Mouse (Mus musculus): ENCODE measurements around the gene Il6.
A peak's percentile ranks its signal among the peaks of the same experiment; 100 is the strongest.
"Not testable (repeated sequence)": the region's sequence is repeated elsewhere in the genome, so short reads cannot be mapped to it uniquely, and the experiment has no call there.

Il6 gene

DNA sequence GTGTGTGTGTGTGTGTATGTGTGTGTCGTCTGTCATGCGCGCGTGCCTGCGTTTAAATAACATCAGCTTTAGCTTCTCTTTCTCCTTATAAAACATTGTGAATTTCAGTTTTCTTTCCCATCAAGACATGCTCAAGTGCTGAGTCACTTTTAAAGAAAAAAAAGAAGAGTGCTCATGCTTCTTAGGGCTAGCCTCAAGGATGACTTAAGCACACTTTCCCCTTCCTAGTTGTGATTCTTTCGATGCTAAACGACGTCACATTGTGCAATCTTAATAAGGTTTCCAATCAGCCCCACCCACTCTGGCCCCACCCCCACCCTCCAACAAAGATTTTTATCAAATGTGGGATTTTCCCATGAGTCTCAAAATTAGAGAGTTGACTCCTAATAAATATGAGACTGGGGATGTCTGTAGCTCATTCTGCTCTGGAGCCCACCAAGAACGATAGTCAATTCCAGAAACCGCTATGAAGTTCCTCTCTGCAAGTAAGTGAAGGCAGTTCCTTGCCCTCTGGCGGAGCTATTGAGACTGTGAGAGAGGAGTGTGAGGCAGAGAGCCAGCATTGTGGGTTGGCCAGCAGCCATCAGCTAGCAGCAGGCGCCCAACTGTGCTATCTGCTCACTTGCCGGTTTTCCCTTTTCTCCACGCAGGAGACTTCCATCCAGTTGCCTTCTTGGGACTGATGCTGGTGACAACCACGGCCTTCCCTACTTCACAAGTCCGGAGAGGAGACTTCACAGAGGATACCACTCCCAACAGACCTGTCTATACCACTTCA, at the start of gene Il6:
TSS of gene Il6 (plus strand) at position 389 of the 778 bp plus-strand sequence.
- peak; percentile 75 to 80 for DNase-seq (ENCODE audit: low spot score in 2 of 2)

DNA sequence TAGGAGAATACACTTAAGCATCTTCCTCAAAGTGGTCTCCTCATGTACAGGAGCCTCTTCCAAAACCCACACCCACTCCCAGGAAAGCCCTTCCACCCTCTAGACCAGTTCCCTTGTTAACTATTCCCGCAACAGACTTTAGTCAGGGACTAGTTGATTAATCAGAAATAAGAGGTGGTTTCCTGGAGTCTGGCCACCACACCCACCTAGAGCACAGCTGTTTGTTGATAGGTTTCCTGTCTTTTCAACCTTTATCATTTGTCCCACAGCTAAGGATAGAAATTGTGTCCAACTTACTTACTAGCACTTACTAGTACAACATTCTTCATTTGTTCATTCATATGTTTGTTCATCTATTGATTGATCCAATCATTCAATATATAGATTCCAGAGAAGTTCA, 49.4 kb upstream of the Il6 start:
- DNase-seq (ENCODE audit: low spot score in 2 of 2): no peak

DNA sequence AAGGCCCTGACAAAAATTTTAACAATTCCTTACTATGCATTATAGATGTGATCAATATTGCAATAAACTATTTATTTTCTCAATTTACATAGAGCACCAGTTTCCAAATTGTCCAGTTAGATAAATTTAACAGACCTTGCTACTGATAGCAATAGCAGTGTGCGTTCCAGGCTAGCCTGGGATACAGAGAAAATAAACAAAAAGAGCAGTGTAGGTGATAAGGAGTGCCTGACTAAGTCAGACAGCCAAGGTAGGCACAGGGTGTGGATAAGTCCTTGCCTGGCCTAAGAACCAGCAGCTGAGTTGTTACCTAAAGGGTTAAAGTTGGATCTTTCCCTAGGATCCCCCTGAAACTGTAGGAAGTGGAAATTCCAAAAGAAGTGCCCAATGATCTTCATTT, 42.7 kb upstream of the Il6 start:
- no peak for DNase-seq (ENCODE audit: low spot score in 2 of 2)

DNA sequence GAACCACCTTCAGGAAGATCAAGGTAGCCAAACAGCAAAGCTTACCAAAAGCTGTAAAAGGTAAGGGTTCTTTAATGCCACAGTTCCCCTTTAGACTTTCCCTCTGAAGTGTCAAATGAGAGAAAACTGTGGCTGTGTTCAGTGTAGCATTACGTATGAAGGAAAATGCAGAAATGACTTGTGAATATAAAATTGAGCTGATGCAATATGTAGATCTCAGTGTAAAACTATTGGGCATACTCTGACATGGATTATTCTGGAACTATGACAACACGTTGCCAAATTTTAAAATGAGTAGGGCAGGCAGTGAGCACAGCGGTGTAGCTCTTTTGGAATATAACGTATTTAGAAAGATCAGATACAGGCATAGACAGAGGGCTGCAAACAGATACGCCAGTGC, 40.1 kb upstream of the Il6 start:
- no peak for DNase-seq (ENCODE audit: low spot score in 2 of 2)

DNA sequence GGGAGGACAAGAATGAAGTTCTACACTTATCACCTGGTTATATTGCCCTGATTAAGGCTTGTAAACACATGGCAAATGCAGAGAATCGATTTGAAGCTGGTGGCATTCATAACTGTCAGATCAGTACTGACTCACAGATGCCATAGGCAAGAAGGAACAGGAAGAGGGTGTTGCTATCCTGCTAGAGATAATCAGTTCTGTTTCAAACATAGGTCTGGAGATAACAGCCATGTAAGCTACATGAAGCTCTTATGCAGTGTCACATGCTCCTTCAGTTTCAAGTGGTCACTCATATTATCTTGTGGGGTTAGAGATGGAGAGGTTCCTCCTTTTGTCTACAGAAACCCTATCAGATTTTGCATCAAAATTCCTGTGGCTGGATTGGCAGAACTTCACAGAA, 39.4 kb upstream of the Il6 start:
- no peak for DNase-seq (ENCODE audit: low spot score in 2 of 2)

DNA sequence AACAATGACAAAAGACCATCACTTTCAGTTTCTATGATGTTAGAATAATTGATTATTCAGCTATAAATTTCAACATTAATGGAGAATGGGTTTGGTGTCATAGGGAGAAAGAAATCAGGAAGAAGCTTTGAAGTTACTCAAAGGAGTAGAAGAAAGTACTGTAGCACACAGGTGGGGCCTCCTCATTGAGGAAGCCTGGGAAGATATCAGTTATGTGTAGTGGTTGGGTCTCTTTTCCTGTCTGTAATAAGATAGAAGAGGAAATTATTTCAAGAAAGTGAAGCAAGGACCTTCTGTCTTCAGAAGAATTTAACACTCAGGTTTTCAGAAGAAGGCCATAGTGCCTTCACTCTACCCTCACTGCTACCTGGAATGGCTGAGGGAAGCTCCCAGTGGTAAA, 38.8 kb upstream of the Il6 start:
- DNase-seq (ENCODE audit: low spot score in 2 of 2): no peak

DNA sequence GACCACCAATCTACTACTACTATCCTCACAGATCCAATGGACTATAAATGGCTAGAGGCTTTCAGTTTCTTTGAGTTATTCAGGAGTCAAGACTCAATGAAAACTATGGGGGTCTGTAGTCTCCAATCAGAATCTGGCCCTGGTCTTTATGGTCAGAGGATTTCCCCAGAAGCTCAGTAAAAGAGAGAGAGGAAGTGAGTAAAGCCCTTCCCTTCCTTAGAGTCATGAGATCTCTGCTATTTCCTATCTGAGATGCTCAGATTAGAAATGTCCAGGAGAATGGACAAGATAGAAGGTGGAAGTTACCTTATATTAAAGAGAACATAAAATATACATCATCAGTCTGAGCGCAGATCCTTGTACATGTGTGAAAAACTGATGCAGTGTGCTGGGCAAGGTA, 19.3 kb upstream of the Il6 start:
- DNase-seq (ENCODE audit: low spot score in 2 of 2): no peak

DNA sequence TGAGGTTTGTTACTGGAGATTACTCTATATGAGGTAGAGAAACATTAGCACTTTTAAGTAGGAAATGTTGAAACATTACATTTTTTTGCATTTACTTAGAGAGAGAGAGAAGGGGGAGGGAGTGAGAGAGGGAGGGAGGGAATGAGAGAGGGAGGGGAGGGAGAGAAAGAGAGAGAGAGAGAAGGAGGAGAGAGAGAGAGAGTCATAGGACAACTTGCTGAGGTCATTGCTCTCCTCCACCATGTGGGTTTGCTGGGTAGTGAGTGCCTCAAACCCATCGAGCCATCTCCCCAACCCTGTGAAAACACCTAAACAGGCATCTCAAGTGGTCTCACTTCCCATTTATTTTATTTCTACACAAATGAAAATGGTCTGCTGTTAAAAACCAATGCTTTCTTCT, 18.6 kb upstream of the Il6 start:
- no peak for DNase-seq (ENCODE audit: low spot score in 2 of 2)

DNA sequence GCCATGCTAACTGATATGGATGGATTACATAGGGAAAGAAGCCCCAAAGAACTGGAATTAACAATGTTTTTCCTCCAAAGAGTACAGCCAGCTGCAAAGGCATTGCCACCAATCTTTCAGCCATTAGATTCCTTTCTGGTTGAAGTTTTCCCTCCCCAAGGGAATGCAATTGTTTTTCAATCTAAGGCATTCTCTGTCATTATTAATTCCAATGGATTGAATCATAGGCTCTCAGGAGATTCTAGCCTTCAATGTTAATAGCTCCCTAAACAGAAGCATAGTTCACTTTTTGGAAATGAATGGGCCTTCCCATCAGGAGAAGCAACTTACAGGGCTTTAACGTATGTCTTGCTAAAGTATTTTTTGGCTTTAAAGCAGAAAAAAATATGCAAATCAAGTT, 15.6 kb upstream of the Il6 start:
- no peak for DNase-seq (ENCODE audit: low spot score in 2 of 2)

DNA sequence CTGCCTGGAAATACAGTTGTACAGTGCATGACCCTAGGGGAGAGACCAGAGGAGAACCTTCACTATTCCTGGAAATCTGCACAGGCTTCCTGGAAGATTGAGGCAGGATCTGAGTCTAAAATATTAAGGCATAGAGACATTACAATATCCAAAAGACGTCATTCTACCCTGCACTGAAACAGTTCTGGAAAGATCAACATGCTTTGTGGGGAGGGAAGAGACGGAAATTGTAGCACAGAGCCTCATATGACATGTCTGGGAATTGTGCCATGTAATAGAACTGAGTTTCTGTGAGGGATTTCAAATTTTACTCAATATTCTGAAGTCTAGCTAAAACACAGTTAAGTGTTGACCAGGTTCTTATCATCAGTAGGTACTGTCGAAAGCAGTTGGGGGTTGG, 12.0 kb upstream of the Il6 start:
- no peak for DNase-seq (ENCODE audit: low spot score in 2 of 2)

DNA sequence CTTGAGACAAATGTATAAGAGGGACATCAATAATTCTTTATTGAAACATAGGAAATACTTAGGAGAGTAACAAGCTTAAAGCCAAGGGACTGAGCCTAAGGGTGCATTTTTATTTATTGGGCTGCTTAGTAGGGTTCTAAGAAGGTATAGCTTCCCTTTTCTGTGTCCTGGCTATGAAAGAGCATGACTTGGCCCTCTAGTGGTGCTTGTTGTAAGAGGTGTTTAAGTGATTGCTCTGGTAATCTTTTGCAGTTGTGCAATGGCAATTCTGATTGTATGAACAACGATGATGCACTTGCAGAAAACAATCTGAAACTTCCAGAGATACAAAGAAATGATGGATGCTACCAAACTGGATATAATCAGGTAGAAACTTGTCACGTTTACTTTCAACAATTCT, 1.7 kb downstream of the Il6 start:
- no peak for DNase-seq (ENCODE audit: low spot score in 2 of 2)

DNA sequence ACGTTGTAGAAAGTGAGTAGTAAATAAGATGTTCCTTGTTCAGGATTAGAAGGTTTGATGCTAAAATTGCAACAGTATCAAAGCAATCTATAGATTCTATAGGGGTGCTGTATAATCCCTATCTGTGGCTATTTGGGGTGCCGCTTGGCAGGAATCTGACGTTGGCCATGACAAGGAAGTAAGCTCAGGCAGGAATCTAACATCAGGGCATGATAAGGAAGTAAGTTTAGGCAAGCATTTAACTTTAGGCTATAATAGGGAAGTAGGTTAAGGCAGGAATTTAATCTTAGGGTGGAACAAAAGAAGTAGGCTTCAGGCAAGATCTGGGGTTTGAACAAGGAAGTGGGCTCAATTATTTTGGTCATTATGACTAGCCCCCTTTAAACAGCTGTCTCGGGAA, 22.9 kb downstream of the Il6 start:
- DNase-seq (ENCODE audit: low spot score in 2 of 2): not testable (repeated sequence)

DNA sequence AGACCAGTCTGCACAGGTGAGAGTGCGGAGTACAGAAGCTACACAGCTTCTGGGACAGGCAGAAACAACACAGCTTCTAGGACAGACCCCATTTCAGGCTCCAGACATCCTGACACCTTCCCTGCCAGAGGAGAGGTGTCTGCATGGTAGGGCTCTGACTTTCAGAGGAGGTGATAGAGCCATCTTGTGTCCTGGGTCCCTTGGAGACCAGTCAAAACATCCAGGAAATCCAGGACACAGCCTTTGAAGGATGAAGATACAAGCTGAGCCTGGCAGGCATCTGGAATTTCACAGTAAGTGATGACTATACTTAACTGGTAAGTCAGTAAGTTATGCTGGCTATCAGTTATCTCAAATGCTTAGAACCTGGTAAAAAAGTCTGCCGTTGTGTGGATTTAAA, 24.2 kb downstream of the Il6 start:
- DNase-seq (ENCODE audit: low spot score in 2 of 2): not testable (repeated sequence)

DNA sequence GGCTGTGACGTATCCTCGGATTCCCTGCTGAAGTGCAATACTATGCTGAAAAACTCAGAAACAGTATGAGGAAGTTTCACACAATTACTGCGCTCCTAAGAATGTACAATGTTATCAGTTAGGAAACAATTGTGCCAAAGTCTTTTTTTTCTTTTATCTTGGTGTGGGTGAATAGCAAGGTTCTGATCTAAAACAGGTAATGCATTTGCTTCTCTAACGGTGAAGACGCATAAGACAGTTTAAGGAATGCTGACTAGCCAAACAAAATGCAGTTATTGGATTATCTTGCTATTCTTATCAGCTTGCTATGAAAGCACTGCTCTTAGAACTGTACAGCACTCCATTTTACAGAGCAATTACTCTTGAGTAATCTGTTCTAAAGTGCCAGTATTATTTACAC, 26.4 kb downstream of the Il6 start:
- not testable (repeated sequence) for DNase-seq (ENCODE audit: low spot score in 2 of 2)

DNA sequence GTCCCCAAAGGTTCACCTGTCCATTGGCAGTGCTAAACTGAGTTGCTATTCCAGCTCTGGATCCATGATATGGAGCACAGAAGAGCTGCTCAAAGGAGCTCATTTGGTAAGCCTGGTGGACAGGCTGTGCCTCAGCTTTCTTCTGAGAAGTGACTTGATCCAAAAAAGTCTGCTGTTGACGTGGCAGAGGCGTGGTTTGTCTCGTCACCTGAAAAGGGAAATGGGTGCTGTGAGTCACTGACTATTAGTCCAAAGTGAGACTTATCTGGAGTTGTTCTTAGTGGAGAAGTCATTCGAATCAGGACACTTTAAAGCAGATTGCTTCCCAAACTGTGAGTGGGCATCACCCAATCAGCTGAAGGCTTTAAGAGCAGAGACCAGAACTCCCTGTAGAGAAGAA, 26.9 kb downstream of the Il6 start:
- not testable (repeated sequence) for DNase-seq (ENCODE audit: low spot score in 2 of 2)

DNA sequence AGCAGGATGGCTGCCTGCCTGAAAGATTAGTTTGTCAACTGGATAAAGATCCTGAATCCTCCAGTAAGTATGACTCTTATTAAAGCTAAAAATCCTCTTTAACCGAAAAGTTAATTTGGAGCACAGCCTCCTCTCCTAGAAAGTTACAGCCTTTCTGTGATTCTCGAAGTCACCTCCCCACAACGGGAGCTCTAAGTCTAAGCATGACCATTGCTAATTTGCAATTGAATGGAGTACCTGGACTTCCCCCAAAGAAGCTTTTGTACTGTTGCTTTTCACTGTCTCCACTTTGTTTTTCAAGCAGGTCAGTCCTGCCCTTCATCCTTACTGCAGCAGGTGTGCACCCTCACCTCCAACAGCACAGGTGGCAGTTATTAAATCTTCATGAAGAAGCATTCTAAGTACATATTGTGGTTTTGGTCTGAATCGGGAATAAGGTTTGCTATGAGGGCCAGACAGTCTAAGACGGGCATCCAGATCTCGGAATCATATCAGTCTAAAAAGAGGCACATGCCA, 45.4 kb downstream of the Il6 start:
- no peak for DNase-seq (ENCODE audit: low spot score in 2 of 2)

DNA sequence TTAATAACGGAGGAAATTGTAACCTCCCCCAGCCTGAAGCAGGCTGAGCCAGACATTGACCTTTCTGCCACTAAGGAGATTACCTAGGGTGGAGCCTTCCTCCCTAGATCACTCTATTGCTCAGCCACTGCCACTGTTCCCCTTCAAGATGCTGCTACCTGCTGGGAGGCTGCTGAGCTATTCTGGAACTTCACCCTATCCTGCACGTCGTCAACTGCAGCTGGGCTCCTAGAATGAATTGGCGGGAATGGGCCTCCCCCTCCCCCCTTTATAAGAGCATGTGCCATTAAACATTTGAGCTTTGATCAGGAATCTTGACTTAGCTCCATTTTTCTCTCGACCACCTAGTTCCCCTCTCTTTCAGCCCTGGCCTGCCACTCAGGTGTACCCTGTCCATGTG, 46.7 kb downstream of the Il6 start:
- DNase-seq (ENCODE audit: low spot score in 2 of 2): not testable (repeated sequence)

DNA sequence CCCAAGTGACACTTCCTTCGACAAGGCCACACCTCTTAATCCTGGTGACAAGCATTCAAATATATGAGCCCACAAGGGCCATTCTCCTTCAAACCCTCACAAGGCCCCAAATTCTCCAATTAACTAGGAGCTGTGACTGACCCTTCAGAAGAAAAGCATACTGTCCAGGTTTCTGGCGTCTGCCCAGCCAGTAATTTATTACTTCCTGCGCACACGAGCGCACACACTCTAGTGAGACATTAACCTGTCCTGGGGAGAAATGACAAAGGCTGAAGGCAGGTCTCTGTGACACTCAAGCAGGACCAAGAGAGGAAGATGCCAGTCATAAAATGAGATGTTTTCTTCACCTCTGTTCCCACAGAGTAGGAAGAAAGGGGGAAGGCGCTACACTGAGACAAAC, 54.8 kb downstream of the Il6 start:
- DNase-seq (ENCODE audit: low spot score in 2 of 2): no peak
